ENCODE assay signal across 9 mouse cellular contexts in genomic region chr16:9992773-9993221, GRCm38 (mm10). TPM values are rescaled to one million over a fixed set of nuclear protein-coding genes. Genes with fewer than 3 reads are reported as not detected.
DNase-seq lines count a peak whose midpoint lies in the region; ATAC-seq and TF ChIP-seq lines count a peak whose summit lies in the region.
"Had no signal": no experiment of that assay in that cellular context is flagged by ENCODE, and none has a peak within 500 bp of the region (broad histone marks: within the 10 kb centered on the region; RNA-seq: fewer than 3 reads in every experiment).

No protein-coding gene starts in this region.

- H3K4me2 ChIP-seq in embryonic facial prominence, embryonic 13.5 days = peak overlapping the region; percentile 78
- H3K4me2 ChIP-seq in limb, embryonic 13.5 days (replicated peaks) = peak overlapping the region; percentile 75
- H3K4me2 ChIP-seq in stomach, embryonic 14.5 days (replicated peaks; ENCODE audit: low read depth, low read length) = peak overlapping the region; percentile 59

- H3K4me1 ChIP-seq in ES-Bruce4 (ENCODE audit: control insufficient read depth, insufficient read depth, low read length) = no peaks in the 10 kb centered on the region
- peaks cover 32% of the 10 kb centered on the region for H3K4me1 ChIP-seq in embryonic facial prominence, embryonic 13.5 days
- H3K4me1 ChIP-seq in limb, embryonic 13.5 days = peaks cover 33% of the 10 kb centered on the region
- H3K4me1 ChIP-seq in stomach, embryonic 14.5 days (ENCODE audit: control insufficient read depth, insufficient read depth, low read length) = peaks cover 10% of the 10 kb centered on the region; the same call in 1 of the 2 replicates

- no peak overlapping the region for H3K9ac ChIP-seq in ES-Bruce4 (ENCODE audit: low read depth, poor library complexity, severe bottlenecking)
- H3K9ac ChIP-seq in embryonic facial prominence, embryonic 13.5 days = 0 out of 2 replicates have a peak overlapping the region, but pooled peaks have one; percentile 27
- H3K9ac ChIP-seq in limb, embryonic 13.5 days = 0 out of 2 replicates have a peak overlapping the region, but pooled peaks have one; percentile 19
- H3K9ac ChIP-seq in stomach, embryonic 14.5 days (replicated peaks; ENCODE audit: low read depth, low read length) = no peak overlapping the region

- H3K36me3 ChIP-seq in ES-Bruce4 (ENCODE audit: control insufficient read depth, insufficient read depth, low read length, poor library complexity, severe bottlenecking) = no peaks in the 10 kb centered on the region
- no peaks in the 10 kb centered on the region for H3K36me3 ChIP-seq in embryonic facial prominence, embryonic 13.5 days
- H3K36me3 ChIP-seq in limb, embryonic 13.5 days = no peaks in the 10 kb centered on the region
- H3K36me3 ChIP-seq in stomach, embryonic 14.5 days (ENCODE audit: control insufficient read depth, insufficient read depth, low read length) = no peaks in the 10 kb centered on the region

- intact Hi-C loops in left cerebral cortex, postnatal 10 days (cut with DNase I) = loop anchor here (2.0 to 10.0 kb wide), 5 partner anchors 238 to 1110 kb away; no protein-coding TSS in a partner anchor

- 1% methylated on average over 17 of the region's 17 CpGs for WGBS in embryonic facial prominence, embryonic 13.5 days
- WGBS in limb, embryonic 13.5 days = 0% methylated on average over 16 of the region's 17 CpGs
- 0% methylated on average over 17 of the region's 17 CpGs for WGBS in stomach, embryonic 14.5 days

- peak overlapping the region; percentile 49 for H3K4me3 ChIP-seq in ES-Bruce4 (ENCODE audit: low read depth, low read length)
- peak overlapping the region; percentile 44 for H3K4me3 ChIP-seq in embryonic facial prominence, embryonic 13.5 days
- peak overlapping the region; percentile 44 for H3K4me3 ChIP-seq in limb, embryonic 13.5 days
- H3K4me3 ChIP-seq in stomach, embryonic 14.5 days (ENCODE audit: low read depth, low read length) = peak overlapping the region; percentile 33; the same call in 1 of the 2 replicates
- H3K4me3 ChIP-seq: erythroblast, embryonic 14.5 days had no signal

- TF ChIP-seq POLR2A in ES-Bruce4 (IDR thresholded peaks at IDR 0.05; ENCODE audit: insufficient read depth, low read length) = no peak

- no peak for TF ChIP-seq CTCF in ES-Bruce4 (IDR thresholded peaks at IDR 0.05; ENCODE audit: low read depth, low read length)

- H3K27ac ChIP-seq in ES-Bruce4 (ENCODE audit: insufficient read depth, low read length) = no peak overlapping the region
- no peak overlapping the region for H3K27ac ChIP-seq in embryonic facial prominence, embryonic 13.5 days
- H3K27ac ChIP-seq in limb, embryonic 13.5 days = no peak overlapping the region
- no peak overlapping the region for H3K27ac ChIP-seq in stomach, embryonic 14.5 days (ENCODE audit: low read length)

- no peaks in the 10 kb centered on the region for H3K9me3 ChIP-seq in ES-Bruce4 (replicated peaks; ENCODE audit: control insufficient read depth, insufficient read depth, low read length, poor library complexity, severe bottlenecking)
- no peaks in the 10 kb centered on the region for H3K9me3 ChIP-seq in embryonic facial prominence, embryonic 13.5 days
- H3K9me3 ChIP-seq in limb, embryonic 13.5 days = no peaks in the 10 kb centered on the region
- no peaks in the 10 kb centered on the region for H3K9me3 ChIP-seq in stomach, embryonic 14.5 days (ENCODE audit: control insufficient read depth, low read depth, low read length)

- no peak for TF ChIP-seq EP300 in ES-Bruce4 (IDR thresholded peaks at IDR 0.05; ENCODE audit: insufficient read depth, low read depth, low read length)

- H3K27me3 ChIP-seq in ES-Bruce4 (ENCODE audit: control insufficient read depth, insufficient read depth, low read length, poor library complexity, severe bottlenecking) = peaks cover 8% of the 10 kb centered on the region
- H3K27me3 ChIP-seq in embryonic facial prominence, embryonic 13.5 days = peaks cover 81% of the 10 kb centered on the region
- peaks cover 83% of the 10 kb centered on the region for H3K27me3 ChIP-seq in limb, embryonic 13.5 days
- peaks cover 58% of the 10 kb centered on the region for H3K27me3 ChIP-seq in stomach, embryonic 14.5 days (ENCODE audit: control insufficient read depth, insufficient read depth, low read length)

- DNase-seq in gastrocnemius, postnatal 10 days = peak; percentile 8
- DNase-seq in gastrocnemius, postnatal 25 days = no peak
- no peak for DNase-seq in gastrocnemius, adult 18-20 months (ENCODE audit: low spot score)
- DNase-seq in left cerebral cortex, postnatal 10 days (ENCODE audit: extremely low spot score in 1 of 2, low spot score in 2 of 2) = no peak

- no peak for ATAC-seq in embryonic facial prominence, embryonic 13.5 days (ENCODE audit: insufficient number of reproducible peaks, insufficient read depth, low FRiP score, low TSS enrichment, low read depth)
- no peak for ATAC-seq in limb, embryonic 13.5 days (ENCODE audit: low FRiP score, low read depth)
- no peak for ATAC-seq in stomach, embryonic 14.5 days (ENCODE audit: insufficient number of reproducible peaks, insufficient read depth, low FRiP score, low read depth)

RNA-seq across cellular contexts. Expression of gene Grin2a, which starts 2.6 kb away (rescaled TPM):
- under 1 TPM; 0.26 to 0.27 TPM for total RNA-seq in gastrocnemius, postnatal 10 days (2021)
- total RNA-seq in gastrocnemius, postnatal 25 days (2021) = under 1 TPM; 0.08 to 0.32 TPM
- 0.37 and 0.39 TPM in 2 replicates for polyA plus RNA-seq in ES-Bruce4 (2011; ENCODE audit: insufficient read depth, insufficient read length, low read depth, missing spikeins)
- 0.81 and 1.3 TPM in 2 replicates for polyA plus RNA-seq in embryonic facial prominence, embryonic 13.5 days (2015; fragmentation: Nextera tagmentation; extraction: Ambion mirVana)
- polyA plus RNA-seq in limb, embryonic 13.5 days (2015; fragmentation: Nextera tagmentation; extraction: Ambion mirVana) = 1.9 and 2.2 TPM in 2 replicates
- 0.77 and 0.85 TPM in 2 replicates for polyA plus RNA-seq in stomach, embryonic 14.5 days (2014; fragmentation: Nextera tagmentation; extraction: Ambion mirVana)
- total RNA-seq in gastrocnemius, adult 18-20 months (2021) = under 1 TPM; 0.02 to 0.05 TPM
- 100 to 1,000 TPM; 129 to 130 TPM for total RNA-seq in left cerebral cortex, postnatal 10 days (2021)

Comparison
In these comparisons a context has a peak if more than half of its experiments do, and no peak if none do; other contexts are left out.
1. H3K9ac ChIP-seq: peak in embryonic facial prominence, embryonic 13.5 days (single experiment) and limb, embryonic 13.5 days (single experiment); none in ES-Bruce4 (single experiment) and stomach, embryonic 14.5 days (single experiment).
2. RNA of gene Grin2a, which starts 2.6 kb away (total RNA-seq): 129 to 130 TPM in left cerebral cortex, postnatal 10 days; 0.08 to 0.32 TPM in gastrocnemius, postnatal 25 days, 0.26 to 0.27 TPM in gastrocnemius, postnatal 10 days and 0.02 to 0.05 TPM in gastrocnemius, adult 18-20 months; every median in the first group is over 10 times any median in the second.
3. Peak in every context shown above with its lines, with median percentiles within 50 percentile points of each other: H3K4me3 ChIP-seq and H3K4me2 ChIP-seq.